Mouse (Mus musculus) testis, adult 2 months (tissue): ENCODE measurements at regions not wholly inside any gene's neighbourhood (a gene's known extent, or its start where the extent isn't known, plus 50 kb on each side); places are given as distances from the start of the nearest gene placed in this dataset.

Experiments
- H3K27ac ChIP-seq: fragments of 200-500 bp; 2 replicates; pipeline ENCODE4 v1.5.1; 2012; ENCODE audit warnings: low read depth, low read length; ENCODE audit not compliant: control insufficient read depth, insufficient read depth
- H3K27me3 ChIP-seq: fragments of 200-500 bp; 2 replicates; pipeline ENCODE4 v1.6.1; 2012; ENCODE audit warnings: mild to moderate bottlenecking, low read length, moderate library complexity; ENCODE audit not compliant: control insufficient read depth, insufficient read depth
- H3K36me3 ChIP-seq: fragments of 200-500 bp; 2 replicates; pipeline ENCODE4 v1.6.1; 2012; ENCODE audit warnings: mild to moderate bottlenecking, low read length; ENCODE audit not compliant: control insufficient read depth, insufficient read depth
- H3K4me1 ChIP-seq: fragments of 200-500 bp; 2 replicates; pipeline ENCODE4 v1.6.1; 2012; ENCODE audit warnings: low read length; ENCODE audit not compliant: control insufficient read depth, insufficient read depth
- H3K4me3 ChIP-seq: fragments of 200-500 bp; 2 replicates; pipeline ENCODE4 v1.5.1; 2012; ENCODE audit warnings: low read depth, mild to moderate bottlenecking, low read length, moderate library complexity, mixed read lengths; ENCODE audit not compliant: control insufficient read depth
- CTCF ChIP-seq: fragments of 200-500 bp; IDR thresholded peaks from 2 replicates; pipeline ENCODE4 v1.5.1; 2012; ENCODE audit warnings: low read depth, mild to moderate bottlenecking, inconsistent platforms, low read length, moderate library complexity; ENCODE audit not compliant: control insufficient read depth, insufficient read depth, insufficient replicate concordance
- POLR2A ChIP-seq: fragments of 200-500 bp; IDR thresholded peaks from 2 replicates; pipeline ENCODE4 v1.6.1; 2012; ENCODE audit warnings: low read depth, mild to moderate bottlenecking, inconsistent platforms, low read length, moderate library complexity; ENCODE audit not compliant: control insufficient read depth

DNA sequence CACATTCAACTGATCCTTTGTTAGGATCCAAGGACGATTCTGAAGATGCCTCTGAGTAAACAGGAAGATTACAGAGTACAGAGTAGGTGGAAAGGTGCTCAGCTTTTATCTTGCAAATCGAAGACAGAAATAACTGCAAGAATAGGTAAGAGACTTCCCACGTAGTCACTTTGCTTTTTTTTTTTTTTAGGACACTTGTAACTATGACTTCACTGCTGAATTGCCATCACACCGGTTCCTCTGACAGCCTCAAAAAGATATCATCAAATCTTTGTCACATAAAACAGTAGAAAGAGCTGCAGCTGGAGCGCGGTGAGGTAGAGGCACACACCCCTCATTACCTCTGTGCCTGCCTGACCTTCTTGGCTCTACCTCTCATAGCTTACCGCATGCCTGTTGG is 83.1 kb upstream of the Plcl2 start:
- TF ChIP-seq CTCF = no peak
- no peak for TF ChIP-seq POLR2A
- no peaks in the 10 kb centered on the region for H3K36me3 ChIP-seq
- H3K27me3 ChIP-seq = no peaks in the 10 kb centered on the region
- no peak overlapping the region for H3K27ac ChIP-seq
- H3K4me1 ChIP-seq = no peaks in the 10 kb centered on the region; the same call in 1 of the 2 replicates
- no peak overlapping the region for H3K4me3 ChIP-seq

DNA sequence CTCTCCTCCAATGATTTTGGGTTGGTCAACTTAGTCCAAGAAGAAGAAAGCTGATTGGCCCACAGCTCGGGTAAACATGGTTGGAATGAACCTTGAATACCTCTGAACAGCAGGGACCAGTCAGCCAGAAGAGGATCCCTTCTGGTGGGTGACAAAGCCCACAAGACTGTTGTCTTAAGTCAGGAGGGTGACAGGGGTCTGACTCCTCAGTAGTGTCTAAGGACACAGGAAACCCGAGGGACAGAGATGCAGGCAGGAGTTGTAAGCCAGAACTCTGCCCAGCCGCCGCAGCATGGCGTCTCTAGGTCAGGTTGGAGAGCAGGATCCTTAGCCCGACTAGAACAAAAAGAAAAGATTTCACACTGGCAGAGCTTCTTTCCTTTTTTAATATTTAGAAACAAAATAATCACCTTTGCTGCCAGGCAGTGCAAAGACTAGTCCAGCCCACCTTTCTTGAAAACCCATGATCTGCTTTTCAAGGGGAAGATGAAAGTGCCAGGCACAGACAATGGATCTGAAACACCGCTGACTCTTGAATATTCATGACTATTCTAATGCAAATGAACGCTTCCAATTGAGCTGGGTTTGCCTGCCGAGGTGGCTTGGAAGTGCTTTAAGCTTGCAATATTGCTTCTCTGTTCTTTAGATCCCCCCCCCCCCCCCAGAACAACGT is 81.7 kb upstream of the Plcl2 start:
- H3K4me1 ChIP-seq = no peaks in the 10 kb centered on the region; the same call in 1 of the 2 replicates
- no peaks in the 10 kb centered on the region for H3K36me3 ChIP-seq
- TF ChIP-seq POLR2A = no peak
- no peak for TF ChIP-seq CTCF
- no peaks in the 10 kb centered on the region for H3K27me3 ChIP-seq
- H3K4me3 ChIP-seq = no peak overlapping the region
- no peak overlapping the region for H3K27ac ChIP-seq

DNA sequence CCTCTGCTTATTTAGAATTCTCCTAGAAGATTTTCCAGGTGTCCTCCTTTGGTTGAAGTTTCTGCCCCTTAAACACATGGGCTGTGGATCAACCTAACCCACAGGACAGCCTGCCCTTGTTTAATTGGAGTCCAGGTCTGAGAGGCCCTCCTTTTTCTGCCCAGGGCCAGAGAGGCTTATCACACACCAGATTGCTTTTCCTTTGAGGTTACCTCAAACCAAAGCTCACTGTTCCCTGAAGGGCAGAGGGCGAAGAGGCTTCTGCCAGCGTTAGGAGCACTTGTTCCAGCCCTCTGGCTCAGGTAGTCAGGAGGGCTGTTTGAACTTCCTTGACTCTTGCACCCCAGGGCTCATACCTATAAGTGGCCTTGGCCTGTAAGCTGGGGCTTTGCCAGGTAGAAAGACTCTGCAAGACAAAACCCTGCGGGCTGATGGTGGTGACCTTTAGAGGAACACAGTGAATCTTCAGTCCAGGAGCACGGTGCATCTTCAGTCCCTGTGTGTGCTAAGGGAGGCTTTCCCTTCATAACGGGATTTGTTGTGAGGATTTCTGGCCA is 81.1 kb upstream of the Plcl2 start:
- H3K36me3 ChIP-seq = no peaks in the 10 kb centered on the region
- H3K27ac ChIP-seq = no peak overlapping the region
- no peak overlapping the region for H3K4me3 ChIP-seq
- TF ChIP-seq CTCF (no peak), POLR2A (no peak)
- no peaks in the 10 kb centered on the region; the same call in 1 of the 2 replicates for H3K4me1 ChIP-seq
- no peaks in the 10 kb centered on the region for H3K27me3 ChIP-seq

DNA sequence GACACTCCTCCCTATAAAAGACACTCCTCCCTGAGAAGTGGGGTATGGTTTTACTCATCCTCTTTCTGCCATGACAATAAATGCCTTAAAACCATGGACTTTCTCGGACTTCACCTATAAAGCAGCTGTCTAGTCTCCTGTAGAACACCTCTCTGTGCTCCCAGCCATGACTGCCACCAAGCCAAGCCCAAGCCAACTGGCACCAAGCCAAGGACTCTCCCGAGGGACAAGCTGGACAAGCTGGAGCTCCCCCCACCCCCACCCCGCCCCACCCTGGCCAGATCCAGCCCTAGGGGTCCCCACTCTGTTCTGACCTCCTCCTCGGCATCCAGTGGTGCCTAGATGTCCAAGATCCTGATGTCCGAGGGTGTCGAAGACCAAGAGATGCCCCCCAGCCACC is 76.6 kb upstream of the Plcl2 start:
- no peak for TF ChIP-seq CTCF
- no peak for TF ChIP-seq POLR2A
- H3K36me3 ChIP-seq = no peaks in the 10 kb centered on the region
- H3K4me3 ChIP-seq = no peak overlapping the region
- H3K4me1 ChIP-seq = no peaks in the 10 kb centered on the region; the same call in 1 of the 2 replicates
- no peaks in the 10 kb centered on the region for H3K27me3 ChIP-seq
- H3K27ac ChIP-seq = no peak overlapping the region

DNA sequence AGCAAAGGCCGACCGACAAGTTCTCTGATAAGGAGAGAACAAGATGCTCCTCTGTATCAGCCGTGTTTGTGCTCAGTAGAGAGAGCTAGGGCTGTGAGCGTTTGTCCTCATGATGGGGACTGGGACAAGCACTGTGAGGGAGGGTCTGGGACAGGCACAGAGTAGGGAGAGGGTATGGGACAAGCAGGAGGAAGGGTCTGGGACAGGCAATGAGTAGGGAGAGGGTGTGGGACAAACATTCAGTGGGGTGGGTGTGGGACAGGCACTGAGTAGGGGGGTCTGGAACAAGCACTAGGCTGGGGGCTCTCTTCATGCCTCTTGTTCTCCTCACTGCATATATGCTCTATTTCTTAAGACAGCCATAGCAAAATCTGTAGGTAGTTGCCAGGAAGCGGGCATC is 70.2 kb upstream of the Plcl2 start:
- Histone ChIP-seq H3K27ac (peak overlapping the region; percentile 10; the same call in 1 of the 2 replicates), H3K4me3 (no peak overlapping the region)
- TF ChIP-seq POLR2A (no peak), CTCF (no peak)

DNA sequence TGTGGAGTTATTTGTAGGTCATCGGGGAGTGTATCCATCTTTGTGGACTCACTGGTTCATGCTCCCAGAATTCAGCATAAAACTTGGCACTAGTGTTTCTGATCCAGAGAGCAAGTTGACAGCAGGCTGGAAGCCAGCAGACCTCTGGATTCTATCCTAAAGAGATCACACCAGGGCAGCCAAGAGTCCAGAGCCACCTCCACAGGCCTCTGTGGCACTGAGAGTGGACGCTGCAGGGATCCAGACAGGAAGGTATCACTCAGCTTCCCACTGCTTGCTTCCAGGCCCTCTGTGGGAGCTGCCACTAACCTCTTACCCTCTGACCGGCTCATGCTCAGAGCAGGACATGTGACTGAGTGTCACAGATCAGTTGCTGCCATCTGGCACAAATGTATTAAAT is 69.8 kb upstream of the Plcl2 start:
- no peaks in the 10 kb centered on the region for H3K27me3 ChIP-seq
- no peak overlapping the region for H3K27ac ChIP-seq
- no peak overlapping the region for H3K4me3 ChIP-seq
- TF ChIP-seq POLR2A = no peak
- no peak for TF ChIP-seq CTCF
- no peaks in the 10 kb centered on the region for H3K4me1 ChIP-seq
- no peaks in the 10 kb centered on the region for H3K36me3 ChIP-seq

More for the DNA sequence above, 70.2 kb upstream of the Plcl2 start:
- Histone ChIP-seq H3K27me3 (no peaks in the 10 kb centered on the region), H3K4me1 (no peaks in the 10 kb centered on the region), H3K36me3 (no peaks in the 10 kb centered on the region)

DNA sequence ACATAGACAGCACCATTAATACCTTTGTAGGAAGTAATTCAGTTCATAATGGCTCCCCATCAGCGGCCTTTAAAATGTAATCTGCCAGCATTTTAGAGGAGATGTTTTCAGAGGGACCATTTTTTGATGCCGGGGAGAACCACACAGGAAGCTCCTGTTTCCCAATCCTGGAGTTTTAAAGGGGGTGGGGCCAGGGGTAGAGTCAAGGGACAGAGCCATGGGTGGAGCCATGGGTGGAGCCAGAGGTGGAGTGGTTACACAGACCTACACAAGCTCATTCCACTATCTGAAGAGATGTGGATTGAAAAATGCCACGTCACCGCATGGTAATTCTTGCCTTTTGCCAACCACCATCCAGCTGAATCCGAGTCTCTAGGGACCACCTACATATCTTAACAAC is 67.1 kb upstream of the Plcl2 start:
- no peaks in the 10 kb centered on the region for H3K27me3 ChIP-seq
- H3K4me3 ChIP-seq = no peak overlapping the region
- H3K36me3 ChIP-seq = no peaks in the 10 kb centered on the region
- no peak for TF ChIP-seq POLR2A
- no peak for TF ChIP-seq CTCF
- no peaks in the 10 kb centered on the region for H3K4me1 ChIP-seq
- H3K27ac ChIP-seq = no peak overlapping the region
